Mouse (Mus musculus) megakaryocyte progenitor cell, adult 5-6 weeks (primary cell): ENCODE data around the gene Nt5dc1. TPM values are rescaled to one million over a fixed set of nuclear protein-coding genes. Genes with fewer than 3 reads are reported as not detected.
"Not testable (repeated sequence)": the region's sequence is repeated elsewhere in the genome, so short reads cannot be mapped to it uniquely, and the experiment has no call there.

Experiments
- ATAC-seq: replicated peaks from 2 replicates; pipeline ENCODE4 v1.8.0; 2016; ENCODE audit warnings: mild to moderate bottlenecking, moderate TSS enrichment, inconsistent platforms; ENCODE audit not compliant: poor library complexity
- total RNA-seq, 2 experiments: library from RNA; stranded (forward) in 1 of 2; stranded (reverse) in 1 of 2; fragments of 157-497, 149-512 nt in 1 of 2; fragments of 200-1000 nt in 1 of 2; gene quantifications; 2 replicates each; pipeline versions ENCODE4 v1.2.3 to v1.2.4; 2015 to 2017

Nt5dc1 gene
- total RNA-seq (2015) = 27.3 and 31.8 TPM in 2 replicates
- 25.3 and 26.5 TPM in 2 replicates for total RNA-seq (2017)

- peak; percentile 84 for ATAC-seq
Measured at GRCm38 (mm10) chr10:34418204-34418756, at the start of gene Nt5dc1. Gene Nt5dc1, minus strand, starts transcription at chr10:34418552.

- ATAC-seq = no peak
Measured at GRCm38 (mm10) chr10:34464321-34464720, 46.0 kb upstream of the Nt5dc1 start.

GRCm38 (mm10) chr10:34461451-34461850, 43.1 kb upstream of the Nt5dc1 start:
- no peak for ATAC-seq

- no peak for ATAC-seq
Measured at GRCm38 (mm10) chr10:34449469-34449868, 31.1 kb upstream of the Nt5dc1 start.

- not testable (repeated sequence) for ATAC-seq
Measured at GRCm38 (mm10) chr10:34434191-34434590, 15.8 kb upstream of the Nt5dc1 start.

- ATAC-seq = 0 out of 2 replicates have a peak, but pooled peaks have one; percentile 46
Measured at GRCm38 (mm10) chr10:34431783-34432182, 13.4 kb upstream of the Nt5dc1 start.

- not testable (repeated sequence) for ATAC-seq
Measured at GRCm38 (mm10) chr10:34418794-34419193, 442 bp upstream of the Nt5dc1 start.

GRCm38 (mm10) chr10:34399267-34399666, 19.1 kb downstream of the Nt5dc1 start:
- ATAC-seq = no peak

GRCm38 (mm10) chr10:34396959-34397358, 21.4 kb downstream of the Nt5dc1 start:
- no peak for ATAC-seq

GRCm38 (mm10) chr10:34389681-34390080, 28.7 kb downstream of the Nt5dc1 start, which contains the start of gene Col10a1:
Gene Col10a1, plus strand, starts transcription at chr10:34389981.
- ATAC-seq = no peak

GRCm38 (mm10) chr10:34385636-34386035, 32.7 kb downstream of the Nt5dc1 start:
- ATAC-seq = no peak

- no peak for ATAC-seq
Measured at GRCm38 (mm10) chr10:34373332-34373731, 45.0 kb downstream of the Nt5dc1 start.

- peak; percentile 71 for ATAC-seq
Measured at GRCm38 (mm10) chr10:34368138-34368537, 50.2 kb downstream of the Nt5dc1 start.

GRCm38 (mm10) chr10:34363756-34364155, 54.6 kb downstream of the Nt5dc1 start:
- no peak for ATAC-seq

- no peak for ATAC-seq
Measured at GRCm38 (mm10) chr10:34358263-34358662, 60.1 kb downstream of the Nt5dc1 start.

GRCm38 (mm10) chr10:34352166-34352565, 66.2 kb downstream of the Nt5dc1 start:
- no peak for ATAC-seq

GRCm38 (mm10) chr10:34341886-34342285, 76.5 kb downstream of the Nt5dc1 start:
- ATAC-seq = peak; percentile 83

GRCm38 (mm10) chr10:34341014-34341413, 77.3 kb downstream of the Nt5dc1 start:
- ATAC-seq = no peak

- ATAC-seq = peak; percentile 86
Measured at GRCm38 (mm10) chr10:34328310-34328709, 90.0 kb downstream of the Nt5dc1 start.

- no peak for ATAC-seq
Measured at GRCm38 (mm10) chr10:34327144-34327543, 91.2 kb downstream of the Nt5dc1 start.

- ATAC-seq = peak; percentile 85
Measured at GRCm38 (mm10) chr10:34326701-34327100, 91.7 kb downstream of the Nt5dc1 start.

- no peak for ATAC-seq
Measured at GRCm38 (mm10) chr10:34320809-34321208, 97.5 kb downstream of the Nt5dc1 start.

GRCm38 (mm10) chr10:34317217-34317606, 101.1 kb downstream of the Nt5dc1 start:
- ATAC-seq = no peak
